Mouse (Mus musculus) liver, postnatal 0 days (tissue): ENCODE measurements around the gene Kcnb1. TPM values are rescaled to one million over a fixed set of nuclear protein-coding genes. Genes with fewer than 3 reads are reported as not detected.

Experiments used
- ATAC-seq: fragments of 200-750 bp; cut with Nextera tagmentation; 2 replicates; pipeline ENCODE4 v1.8.0; 2017; ENCODE audit warnings: mild to moderate bottlenecking, moderate library complexity
- DNase-seq: peaks from one replicate; pipeline ENCODE4 v3.0.0-alpha.2; 2016
- H3K27ac ChIP-seq: fragments of 300-500 bp; sonication (generic); 2 replicates; pipeline ENCODE4 v1.5.1; 2014; ENCODE audit warnings: antibody characterized with exemption, moderate library complexity, mild to moderate bottlenecking, low read depth
- H3K27me3 ChIP-seq: fragments of 300-500 bp; sonication (generic); 2 replicates; pipeline ENCODE4 v1.6.1; 2014; ENCODE audit warnings: low read length, control low read depth, mixed read lengths; ENCODE audit not compliant: insufficient read depth
- H3K36me3 ChIP-seq: fragments of 300-500 bp; sonication (generic); replicated peaks from 2 replicates; pipeline ENCODE4 v1.6.1; 2014; ENCODE audit warnings: mild to moderate bottlenecking, control low read depth, low read length, moderate library complexity, mixed read lengths; ENCODE audit not compliant: insufficient read depth
- H3K4me1 ChIP-seq: fragments of 300-500 bp; sonication (generic); 2 replicates; pipeline ENCODE4 v1.6.1; 2014; ENCODE audit warnings: antibody characterized with exemption, mild to moderate bottlenecking, control low read depth; ENCODE audit not compliant: insufficient read depth
- H3K4me2 ChIP-seq: fragments of 300-500 bp; sonication (generic); 2 replicates; pipeline ENCODE4 v1.6.1; 2014; ENCODE audit warnings: low read depth, mild to moderate bottlenecking, low read length, moderate library complexity, mixed read lengths
- H3K4me3 ChIP-seq: fragments of 300-500 bp; sonication (generic); 2 replicates; pipeline ENCODE4 v1.5.1; 2014; ENCODE audit warnings: low read depth, low read length
- H3K9ac ChIP-seq: fragments of 300-500 bp; sonication (generic); replicated peaks from 2 replicates; pipeline ENCODE4 v1.6.1; 2014; ENCODE audit warnings: mild to moderate bottlenecking, moderate library complexity
- H3K9me3 ChIP-seq: fragments of 300-500 bp; sonication (generic); 2 replicates; pipeline ENCODE4 v1.6.1; 2016; ENCODE audit warnings: mild to moderate bottlenecking, control low read depth, low read length, mixed read lengths
- CTCF ChIP-seq: sonication (generic); IDR thresholded peaks from 2 replicates; pipeline ENCODE4 v1.5.1; 2016; ENCODE audit warnings: antibody characterized with exemption, low read depth
- EP300 ChIP-seq: IDR thresholded peaks from 2 replicates; pipeline ENCODE4 v1.6.1; 2016; ENCODE audit warnings: antibody characterized with exemption, low read depth, mild to moderate bottlenecking
- WGBS: fragments of 180-500 bp; shearing (Covaris S2); extraction: QIAGEN DNeasy Blood & Tissue Kit; methylation state at CpG from one replicate; pipeline ENCODE4 v1.1.7; 2014; ENCODE audit not compliant: insufficient replicate concordance; 5-methylcytosine and 5-hydroxymethylcytosine counted together
- polyA plus RNA-seq: library from polyadenylated mRNA; unstranded; fragments of >200 nt; fragmentation: Nextera tagmentation; extraction: Ambion mirVana; gene quantifications from 2 replicates; pipeline ENCODE4 v1.2.1, GENCODE M21; 2015

Kcnb1 gene
- polyA plus RNA-seq, 1 experiment from 2014 or later, result 0.11 TPM

GRCm38 (mm10) chr2:167071266-167071640, 118.7 kb downstream of the Kcnb1 start:
- no peaks in the 10 kb centered on the region for H3K36me3 ChIP-seq
- H3K9ac ChIP-seq, result peak overlapping the region; percentile 49; the same call in 1 of the 2 replicates
- 15% methylated on average over 12 of the region's 12 CpGs for WGBS
- peak overlapping the region; percentile 71 for H3K4me2 ChIP-seq
- DNase-seq, result no peak
- peaks cover 5% of the 10 kb centered on the region for H3K4me1 ChIP-seq
- H3K4me3 ChIP-seq, result peak overlapping the region; percentile 46
- H3K27me3 ChIP-seq, result no peaks in the 10 kb centered on the region
- H3K27ac ChIP-seq, result no peak overlapping the region
- ATAC-seq, result no peak
- TF ChIP-seq EP300, result no peak
- no peak for TF ChIP-seq CTCF
- no peaks in the 10 kb centered on the region for H3K9me3 ChIP-seq

GRCm38 (mm10) chr2:167070341-167070740, 119.6 kb downstream of the Kcnb1 start:
- Histone ChIP-seq H3K4me1 (peaks cover 7% of the 10 kb centered on the region), H3K27ac (no peak overlapping the region), H3K9me3 (no peaks in the 10 kb centered on the region), H3K4me2 (no peak overlapping the region), H3K36me3 (peaks cover 8% of the 10 kb centered on the region), H3K4me3 (no peak overlapping the region), H3K27me3 (no peaks in the 10 kb centered on the region), H3K9ac (no peak overlapping the region)
- 67% methylated on average over 6 of the region's 6 CpGs for WGBS
- TF ChIP-seq EP300, result no peak
- no peak for TF ChIP-seq CTCF
- no peak for ATAC-seq
- no peak for DNase-seq

GRCm38 (mm10) chr2:167067575-167067974, 122.4 kb downstream of the Kcnb1 start:
- 27% methylated on average over 6 of the region's 6 CpGs for WGBS

GRCm38 (mm10) chr2:167066528-167067516, 123.1 kb downstream of the Kcnb1 start:
- TF ChIP-seq EP300 (no peak), CTCF (no peak)
- ATAC-seq, result no peak
- no peak overlapping the region for H3K4me2 ChIP-seq
- no peak for DNase-seq
- H3K4me1 ChIP-seq, result peaks cover 18% of the 10 kb centered on the region
- no peaks in the 10 kb centered on the region for H3K27me3 ChIP-seq
- no peak overlapping the region for H3K9ac ChIP-seq
- peaks cover 17% of the 10 kb centered on the region for H3K36me3 ChIP-seq
- no peaks in the 10 kb centered on the region for H3K9me3 ChIP-seq
- H3K27ac ChIP-seq, result 0 out of 2 replicates have a peak overlapping the region, but pooled peaks have one; percentile 8
- 22% methylated on average over 6 of the region's 6 CpGs for WGBS
- H3K4me3 ChIP-seq, result no peak overlapping the region

More at GRCm38 (mm10) chr2:167067575-167067974, 122.4 kb downstream of the Kcnb1 start:
- Histone ChIP-seq H3K9ac (no peak overlapping the region), H3K4me1 (peaks cover 18% of the 10 kb centered on the region), H3K27ac (no peak overlapping the region), H3K4me3 (no peak overlapping the region), H3K4me2 (no peak overlapping the region), H3K9me3 (no peaks in the 10 kb centered on the region), H3K27me3 (no peaks in the 10 kb centered on the region), H3K36me3 (peaks cover 17% of the 10 kb centered on the region)
- DNase-seq, result no peak
- ATAC-seq, result no peak
- TF ChIP-seq EP300 (no peak), CTCF (no peak)

- ATAC-seq (no peak), DNase-seq (no peak)
- H3K27ac ChIP-seq, result no peak overlapping the region
- H3K4me2 ChIP-seq, result no peak overlapping the region
- peak overlapping the region; percentile 19; the same call in 1 of the 2 replicates for H3K9ac ChIP-seq
- TF ChIP-seq CTCF, result no peak
- no peak for TF ChIP-seq EP300
- 31% methylated on average over 1 of the region's 1 CpGs for WGBS
- H3K27me3 ChIP-seq, result no peaks in the 10 kb centered on the region
- H3K4me1 ChIP-seq, result peaks cover 21% of the 10 kb centered on the region
- peaks cover 17% of the 10 kb centered on the region for H3K36me3 ChIP-seq
- no peak overlapping the region for H3K4me3 ChIP-seq
- H3K9me3 ChIP-seq, result no peaks in the 10 kb centered on the region
These were observed 123.9 kb downstream of the Kcnb1 start for GRCm38 (mm10) chr2:167066031-167066430.

- H3K4me2 ChIP-seq, result peak overlapping the region; percentile 80
- no peaks in the 10 kb centered on the region for H3K9me3 ChIP-seq
- peak overlapping the region; percentile 61 for H3K27ac ChIP-seq
- peak overlapping the region; percentile 57 for H3K9ac ChIP-seq
- H3K27me3 ChIP-seq, result no peaks in the 10 kb centered on the region
- H3K4me1 ChIP-seq, result peaks cover 29% of the 10 kb centered on the region
- DNase-seq (no peak), ATAC-seq (no peak)
- H3K36me3 ChIP-seq, result peaks cover 17% of the 10 kb centered on the region
- WGBS, result 22% methylated on average over 9 of the region's 9 CpGs
- TF ChIP-seq EP300, result no peak
- H3K4me3 ChIP-seq, result peak overlapping the region; percentile 92
These were observed 125.2 kb downstream of the Kcnb1 start for GRCm38 (mm10) chr2:167064601-167065295.
